Mouse (Mus musculus) stomach, embryonic 14.5 days (tissue): ENCODE measurements around the gene Rab27a. TPM values are rescaled to one million over a fixed set of nuclear protein-coding genes. Genes with fewer than 3 reads are reported as not detected.

Experiments used
- ATAC-seq: fragments of 200-750 bp; cut with Nextera tagmentation; 2 replicates; pipeline ENCODE4 v1.8.0; 2017; ENCODE audit warnings: low read depth, moderate TSS enrichment; ENCODE audit not compliant: insufficient number of reproducible peaks, insufficient read depth, low FRiP score
- H3K27ac ChIP-seq: fragments of 300-500 bp; sonication (generic); 2 replicates; pipeline ENCODE4 v1.5.1; 2014; ENCODE audit warnings: mild to moderate bottlenecking, low read length, moderate library complexity, mixed read lengths
- H3K27me3 ChIP-seq: fragments of 300-500 bp; sonication (generic); 2 replicates; pipeline ENCODE4 v1.6.1; 2014; ENCODE audit warnings: low read length, control low read depth, mixed read lengths; ENCODE audit not compliant: control insufficient read depth, insufficient read depth
- H3K36me3 ChIP-seq: fragments of 300-500 bp; sonication (generic); 2 replicates; pipeline ENCODE4 v1.6.1; 2014; ENCODE audit warnings: mild to moderate bottlenecking, control low read depth, low read length, moderate library complexity, mixed read lengths; ENCODE audit not compliant: control insufficient read depth, insufficient read depth
- H3K4me1 ChIP-seq: fragments of 300-500 bp; sonication (generic); 2 replicates; pipeline ENCODE4 v1.6.1; 2014; ENCODE audit warnings: low read length, control low read depth, mixed read lengths; ENCODE audit not compliant: control insufficient read depth, insufficient read depth
- H3K4me2 ChIP-seq: fragments of 300-500 bp; sonication (generic); replicated peaks from 2 replicates; pipeline ENCODE4 v1.6.1; 2014; ENCODE audit warnings: low read depth, low read length, control low read depth
- H3K4me3 ChIP-seq: fragments of 300-500 bp; sonication (generic); 2 replicates; pipeline ENCODE4 v1.5.1; 2014; ENCODE audit warnings: low read depth, low read length, control low read depth
- H3K9ac ChIP-seq: fragments of 300-500 bp; sonication (generic); replicated peaks from 2 replicates; pipeline ENCODE4 v1.6.1; 2014; ENCODE audit warnings: low read depth, mild to moderate bottlenecking, control low read depth, low read length, moderate library complexity, mixed read lengths
- H3K9me3 ChIP-seq: fragments of 300-500 bp; sonication (generic); 2 replicates; pipeline ENCODE4 v1.6.1; 2016; ENCODE audit warnings: low read depth, low read length, control low read depth; ENCODE audit not compliant: control insufficient read depth
- WGBS: fragments of 180-500 bp; shearing (Covaris S2); extraction: QIAGEN DNeasy Blood & Tissue Kit; methylation state at CpG from one replicate; pipeline ENCODE4 v1.1.7; 2014; 5-methylcytosine and 5-hydroxymethylcytosine counted together
- polyA plus RNA-seq: library from polyadenylated mRNA; unstranded; fragments of >200 nt; fragmentation: Nextera tagmentation; extraction: Ambion mirVana; gene quantifications from 2 replicates; pipeline ENCODE4 v1.2.1, GENCODE M21; 2014

Rab27a gene
- polyA plus RNA-seq, 1 experiment from 2014 or later: 5.4 TPM

DNA sequence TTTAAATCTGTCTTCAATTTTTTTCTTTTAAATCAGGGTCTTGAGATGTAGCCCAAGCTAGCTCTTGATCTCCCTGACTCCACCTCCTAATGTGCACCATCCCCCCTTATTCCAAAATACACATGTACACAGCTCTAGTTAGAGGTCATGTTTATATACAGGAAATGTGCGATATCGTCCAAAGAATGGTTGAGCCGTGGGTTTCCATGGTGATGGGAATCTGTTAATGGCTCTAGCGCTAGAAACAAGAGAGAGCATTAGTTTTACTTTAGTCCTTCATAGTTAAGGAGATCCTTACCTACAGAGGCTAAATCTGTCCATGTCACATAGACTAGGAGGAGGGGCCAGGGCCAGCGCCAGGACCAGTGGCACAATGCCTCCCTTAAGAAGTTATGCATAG lies 5.2 kb downstream of the Rab27a start:
- Histone ChIP-seq H3K36me3 (no peaks in the 10 kb centered on the region), H3K9ac (no peak overlapping the region), H3K4me3 (no peak overlapping the region), H3K27me3 (no peaks in the 10 kb centered on the region), H3K4me2 (no peak overlapping the region), H3K27ac (no peak overlapping the region), H3K9me3 (no peaks in the 10 kb centered on the region), H3K4me1 (peaks cover 12% of the 10 kb centered on the region; the same call in 1 of the 2 replicates)
- ATAC-seq: no peak
- WGBS: 17% methylated on average over 5 of the region's 5 CpGs

DNA sequence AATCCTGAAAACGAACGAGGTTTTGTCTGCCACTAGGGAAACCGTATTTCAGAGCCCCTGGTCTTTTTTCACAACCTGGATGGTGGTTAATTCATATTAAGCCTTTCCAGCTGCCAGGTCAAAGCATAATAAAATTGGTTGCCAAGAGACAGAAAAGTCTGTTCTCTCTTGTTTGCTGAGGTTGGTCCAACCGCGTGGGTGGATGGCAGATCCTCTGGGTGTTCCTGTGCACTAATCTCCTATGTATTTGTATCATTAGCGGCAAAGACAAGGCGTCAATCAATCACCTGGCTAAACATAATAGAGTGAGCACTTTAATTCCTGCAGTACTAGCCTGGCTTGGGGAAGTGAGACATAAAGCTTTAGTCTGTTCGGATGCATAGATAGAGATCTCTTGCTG lies 6.0 kb downstream of the Rab27a start:
- H3K9me3 ChIP-seq: no peaks in the 10 kb centered on the region
- H3K27me3 ChIP-seq: no peaks in the 10 kb centered on the region
- no peak overlapping the region for H3K4me3 ChIP-seq
- ATAC-seq: no peak
- H3K9ac ChIP-seq: no peak overlapping the region
- 39% methylated on average over 8 of the region's 8 CpGs for WGBS
- H3K4me2 ChIP-seq: no peak overlapping the region
- peaks cover 6% of the 10 kb centered on the region; the same call in 1 of the 2 replicates for H3K4me1 ChIP-seq
- no peak overlapping the region for H3K27ac ChIP-seq
- H3K36me3 ChIP-seq: no peaks in the 10 kb centered on the region

DNA sequence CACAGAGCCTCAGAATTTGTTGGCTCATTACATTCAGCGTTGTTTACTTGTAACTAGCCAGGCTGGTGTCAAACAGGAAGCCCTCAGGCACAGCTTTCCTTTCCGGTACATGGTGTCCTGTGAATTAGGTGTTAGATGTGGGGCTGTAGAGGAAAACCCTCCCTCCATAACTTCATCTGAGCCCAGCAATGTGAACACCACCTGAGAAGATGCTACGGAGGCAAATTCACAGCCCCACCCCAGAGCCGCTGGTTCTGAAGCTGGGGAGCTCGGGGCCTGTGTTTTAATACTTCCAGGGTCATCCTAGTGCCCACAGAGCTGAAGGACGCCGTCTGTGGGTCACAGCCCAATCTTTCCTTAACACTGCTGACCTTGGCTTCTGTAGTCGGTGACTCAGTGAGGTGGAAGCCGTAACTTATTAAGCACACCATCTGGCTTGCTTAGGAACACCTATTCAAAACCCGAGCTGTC lies 10.8 kb downstream of the Rab27a start:
- Histone ChIP-seq H3K4me2 (no peak overlapping the region), H3K9ac (no peak overlapping the region), H3K4me3 (no peak overlapping the region), H3K27me3 (no peaks in the 10 kb centered on the region), H3K36me3 (no peaks in the 10 kb centered on the region), H3K4me1 (no peaks in the 10 kb centered on the region; the same call in 1 of the 2 replicates), H3K9me3 (no peaks in the 10 kb centered on the region), H3K27ac (no peak overlapping the region)
- 46% methylated on average over 10 of the region's 10 CpGs for WGBS
- no peak for ATAC-seq

DNA sequence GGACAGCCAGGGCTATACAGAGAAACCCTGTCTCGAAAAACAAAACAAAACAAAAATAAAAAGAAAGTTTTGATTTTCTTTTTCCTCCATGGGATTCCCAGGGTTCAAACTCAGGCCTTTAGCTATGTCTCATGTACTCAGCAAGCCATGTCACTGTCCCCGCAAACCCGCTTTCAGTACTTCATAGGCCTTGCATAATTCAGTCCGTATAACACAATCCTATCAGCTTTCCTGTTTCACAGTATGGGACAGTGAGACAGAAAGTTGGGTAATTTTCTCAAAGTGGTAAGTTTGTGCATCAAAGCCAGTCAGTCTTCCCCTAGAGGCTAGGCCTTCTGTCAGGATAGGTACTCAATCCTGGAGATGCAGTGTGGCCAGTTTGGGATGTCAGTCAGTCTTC lies 14.6 kb downstream of the Rab27a start:
- no peaks in the 10 kb centered on the region for H3K36me3 ChIP-seq
- no peaks in the 10 kb centered on the region for H3K9me3 ChIP-seq
- H3K27ac ChIP-seq: no peak overlapping the region
- 0 out of 2 replicates have a peak, but pooled peaks cover 4% of the 10 kb centered on the region for H3K4me1 ChIP-seq
- 91% methylated on average over 4 of the region's 4 CpGs for WGBS
- H3K4me2 ChIP-seq: no peak overlapping the region
- H3K4me3 ChIP-seq: no peak overlapping the region
- no peak for ATAC-seq
- H3K27me3 ChIP-seq: no peaks in the 10 kb centered on the region
- no peak overlapping the region for H3K9ac ChIP-seq

- ATAC-seq: no peak
- Histone ChIP-seq H3K27ac (no peak overlapping the region), H3K4me2 (0 out of 2 replicates have a peak overlapping the region, but pooled peaks have one; percentile 1), H3K36me3 (no peaks in the 10 kb centered on the region), H3K4me3 (no peak overlapping the region), H3K4me1 (peaks cover 17% of the 10 kb centered on the region), H3K9ac (no peak overlapping the region), H3K9me3 (no peaks in the 10 kb centered on the region), H3K27me3 (no peaks in the 10 kb centered on the region)
- 18% methylated on average over 15 of the region's 15 CpGs for WGBS
Measured at GRCm38 (mm10) chr9:73063621-73064290, 19.1 kb downstream of the Rab27a start.

- WGBS: 30% methylated on average over 10 of the region's 10 CpGs
- Histone ChIP-seq H3K36me3 (no peaks in the 10 kb centered on the region), H3K4me2 (peak overlapping the region; percentile 35), H3K4me1 (peaks cover 17% of the 10 kb centered on the region), H3K4me3 (no peak overlapping the region), H3K9me3 (no peaks in the 10 kb centered on the region; the same call in 1 of the 2 replicates), H3K9ac (no peak overlapping the region), H3K27me3 (no peaks in the 10 kb centered on the region), H3K27ac (peak overlapping the region; percentile 76; the same call in 1 of the 2 replicates)
- ATAC-seq: no peak
Measured at GRCm38 (mm10) chr9:73067086-73067485, 22.4 kb downstream of the Rab27a start.

GRCm38 (mm10) chr9:73068230-73068679 lies 23.6 kb downstream of the Rab27a start:
- Histone ChIP-seq H3K4me2 (no peak overlapping the region), H3K4me3 (no peak overlapping the region), H3K36me3 (no peaks in the 10 kb centered on the region), H3K9me3 (no peaks in the 10 kb centered on the region; the same call in 1 of the 2 replicates), H3K9ac (no peak overlapping the region), H3K27me3 (no peaks in the 10 kb centered on the region), H3K4me1 (peaks cover 17% of the 10 kb centered on the region), H3K27ac (peak overlapping the region; percentile 76)
- 13% methylated on average over 6 of the region's 6 CpGs for WGBS
- ATAC-seq: peak; percentile 71

- Histone ChIP-seq H3K4me2 (no peak overlapping the region), H3K27ac (peak overlapping the region; percentile 21; the same call in 1 of the 2 replicates), H3K27me3 (no peaks in the 10 kb centered on the region), H3K36me3 (no peaks in the 10 kb centered on the region), H3K9me3 (no peaks in the 10 kb centered on the region; the same call in 1 of the 2 replicates), H3K9ac (no peak overlapping the region), H3K4me1 (peaks cover 16% of the 10 kb centered on the region), H3K4me3 (no peak overlapping the region)
- 76% methylated on average over 6 of the region's 6 CpGs for WGBS
- no peak for ATAC-seq
Measured at GRCm38 (mm10) chr9:73068688-73069087, 24.0 kb downstream of the Rab27a start.
